Mouse (Mus musculus) stomach, postnatal 0 days (tissue): Measurements from ENCODE around the gene Hadhb. TPM values are rescaled to one million over a fixed set of nuclear protein-coding genes. Genes with fewer than 3 reads are reported as not detected.

Experiments used
- ATAC-seq: fragments of 200-750 bp; cut with Nextera tagmentation; 2 replicates; pipeline ENCODE4 v1.8.0; 2017; ENCODE audit not compliant: low FRiP score, low TSS enrichment
- DNase-seq: peaks from one replicate; pipeline ENCODE4 v3.0.0-alpha.2; 2016; ENCODE audit warnings: low spot score
- H3K27ac ChIP-seq: fragments of 300-500 bp; sonication (generic); replicated peaks from 2 replicates; pipeline ENCODE4 v1.5.1; 2014; ENCODE audit warnings: mild to moderate bottlenecking, control low read depth
- H3K27me3 ChIP-seq: fragments of 300-500 bp; sonication (generic); 2 replicates; pipeline ENCODE4 v1.6.1; 2014; ENCODE audit warnings: low read length; ENCODE audit not compliant: control insufficient read depth, insufficient read depth
- H3K36me3 ChIP-seq: fragments of 300-500 bp; sonication (generic); 2 replicates; pipeline ENCODE4 v1.6.1; 2014; ENCODE audit warnings: low read length, mixed read lengths; ENCODE audit not compliant: control insufficient read depth, insufficient read depth
- H3K4me1 ChIP-seq: fragments of 300-500 bp; sonication (generic); replicated peaks from 2 replicates; pipeline ENCODE4 v1.6.1; 2014; ENCODE audit warnings: antibody characterized with exemption; ENCODE audit not compliant: control insufficient read depth, insufficient read depth
- H3K4me2 ChIP-seq: fragments of 300-500 bp; sonication (generic); replicated peaks from 2 replicates; pipeline ENCODE4 v1.6.1; 2014; ENCODE audit warnings: low read depth, mild to moderate bottlenecking, control low read depth, moderate library complexity
- H3K4me3 ChIP-seq: fragments of 300-500 bp; sonication (generic); 2 replicates; pipeline ENCODE4 v1.5.1; 2014; ENCODE audit warnings: low read depth, low read length, control low read depth
- H3K9ac ChIP-seq: fragments of 300-500 bp; sonication (generic); 2 replicates; pipeline ENCODE4 v1.6.1; 2014; ENCODE audit warnings: mild to moderate bottlenecking, low read length, control low read depth, mixed read lengths
- H3K9me3 ChIP-seq: fragments of 300-500 bp; sonication (generic); 2 replicates; pipeline ENCODE4 v1.6.1; 2016; ENCODE audit warnings: low read length; ENCODE audit not compliant: control insufficient read depth
- CTCF ChIP-seq: IDR thresholded peaks from 2 replicates; pipeline ENCODE4 v1.5.1; 2016; ENCODE audit warnings: antibody characterized with exemption, low read depth, mild to moderate bottlenecking, moderate library complexity
- EP300 ChIP-seq: optimal IDR thresholded peaks from 2 replicates; pipeline ENCODE3; 2016; ENCODE audit warnings: antibody characterized with exemption
- WGBS: fragments of 180-500 bp; shearing (Covaris S2); extraction: QIAGEN DNeasy Blood & Tissue Kit; methylation state at CpG from one replicate; pipeline ENCODE4 v1.1.7; 2014; 5-methylcytosine and 5-hydroxymethylcytosine counted together
- microRNA counts: library from miRNA; unstranded; fragments of <30 nt; microRNA quantifications from one replicate; lab custom pipeline; 2015
- microRNA-seq: library from miRNA; unstranded; fragments of <30 nt; microRNA quantifications from one replicate; pipeline ENCODE4, GENCODE M21; 2016
- polyA plus RNA-seq: library from polyadenylated mRNA; unstranded; fragments of >200 nt; fragmentation: Nextera tagmentation; extraction: Ambion mirVana; gene quantifications from 2 replicates; pipeline ENCODE4 v1.2.1, GENCODE M21; 2015

The Hadhb gene
- polyA plus RNA-seq, 1 experiment from 2014 or later, result 350 TPM

GRCm38 (mm10) chr5:30222681-30223080, 67.6 kb downstream of the Hadhb start:
- Histone ChIP-seq H3K27me3 (no peaks in the 10 kb centered on the region), H3K4me3 (no peak overlapping the region), H3K4me2 (no peak overlapping the region), H3K9me3 (no peaks in the 10 kb centered on the region), H3K4me1 (no peaks in the 10 kb centered on the region), H3K36me3 (no peaks in the 10 kb centered on the region), H3K9ac (no peak overlapping the region), H3K27ac (no peak overlapping the region)
- DNase-seq (no peak), ATAC-seq (no peak)
- TF ChIP-seq EP300 (no peak), CTCF (no peak)
- 98% methylated on average over 8 of the region's 8 CpGs for WGBS

- Histone ChIP-seq H3K27me3 (no peaks in the 10 kb centered on the region), H3K27ac (no peak overlapping the region), H3K4me3 (no peak overlapping the region), H3K9ac (no peak overlapping the region), H3K36me3 (no peaks in the 10 kb centered on the region), H3K4me1 (peaks cover 3% of the 10 kb centered on the region; the same call in 1 of the 2 replicates), H3K9me3 (no peaks in the 10 kb centered on the region), H3K4me2 (no peak overlapping the region)
- DNase-seq (no peak), ATAC-seq (no peak)
- 80% methylated on average over 4 of the region's 4 CpGs for WGBS
- peak; percentile 70 for TF ChIP-seq CTCF
- TF ChIP-seq EP300, result no peak
Measured at GRCm38 (mm10) chr5:30230901-30231300, 75.9 kb downstream of the Hadhb start.

- TF ChIP-seq EP300 (no peak), CTCF (no peak)
- Histone ChIP-seq H3K4me3 (peak overlapping the region; percentile 82), H3K36me3 (no peaks in the 10 kb centered on the region), H3K27me3 (no peaks in the 10 kb centered on the region), H3K9ac (peak overlapping the region; percentile 57), H3K9me3 (no peaks in the 10 kb centered on the region), H3K4me1 (peaks cover 3% of the 10 kb centered on the region; the same call in 1 of the 2 replicates), H3K4me2 (peak overlapping the region; percentile 85), H3K27ac (peak overlapping the region; percentile 76; the same call in 1 of the 2 replicates)
- ATAC-seq (no peak), DNase-seq (no peak)
- 35% methylated on average over 16 of the region's 16 CpGs for WGBS
Measured at GRCm38 (mm10) chr5:30231891-30232270, 76.8 kb downstream of the Hadhb start.

GRCm38 (mm10) chr5:30232271-30232971, 77.4 kb downstream of the Hadhb start, which contains the start of gene Selenoi:
Selenoi (plus strand) TSS chr5:30232581.
- 5% methylated on average over 69 of the region's 71 CpGs for WGBS
- no peaks in the 10 kb centered on the region for H3K27me3 ChIP-seq
- H3K36me3 ChIP-seq, result no peaks in the 10 kb centered on the region
- no peaks in the 10 kb centered on the region for H3K9me3 ChIP-seq
- peak within 1 kb of the TSS; percentile 91 for H3K27ac ChIP-seq
- TF ChIP-seq EP300, result no peak
- DNase-seq, result peak; percentile 99
- ATAC-seq, result peak; percentile 99
- H3K4me1 ChIP-seq, result peaks cover 3% of the 10 kb centered on the region; the same call in 1 of the 2 replicates
- H3K9ac ChIP-seq, result peak within 1 kb of the TSS; percentile 85
- H3K4me3 ChIP-seq, result peak within 1 kb of the TSS; percentile 82
- peak within 1 kb of the TSS; percentile 85 for H3K4me2 ChIP-seq

DNA sequence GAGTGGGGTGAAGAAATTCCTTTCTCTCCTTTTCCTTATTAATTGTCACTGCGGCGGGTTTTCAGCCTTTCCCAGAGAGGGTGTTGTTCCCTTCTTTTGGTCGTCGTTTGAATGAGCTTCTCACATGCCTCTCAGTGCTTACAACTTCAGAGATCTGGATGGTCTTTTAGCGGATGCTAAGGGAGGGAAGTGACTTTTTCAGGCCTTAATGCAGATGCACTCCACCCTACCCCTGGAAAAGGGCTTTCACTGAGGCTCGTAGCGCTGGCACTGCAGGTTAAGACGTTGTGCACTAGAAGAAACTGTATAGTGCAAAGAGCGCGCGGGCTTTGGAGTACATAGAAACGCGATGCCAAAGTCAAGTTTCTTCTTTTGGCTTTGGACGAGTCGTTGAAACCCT, 78.0 kb downstream of the Hadhb start:
- Histone ChIP-seq H3K36me3 (no peaks in the 10 kb centered on the region), H3K4me3 (peak overlapping the region; percentile 82), H3K27ac (peak overlapping the region; percentile 91), H3K9ac (peak overlapping the region; percentile 85), H3K27me3 (no peaks in the 10 kb centered on the region), H3K4me1 (peaks cover 3% of the 10 kb centered on the region; the same call in 1 of the 2 replicates), H3K9me3 (no peaks in the 10 kb centered on the region), H3K4me2 (peak overlapping the region; percentile 85)
- under 1% methylated on average over 15 of the region's 15 CpGs for whole genome bisulfite sequencing
- DNase-seq (peak; percentile 39), ATAC-seq (no peak)
- no peak for TF ChIP-seq CTCF

DNA sequence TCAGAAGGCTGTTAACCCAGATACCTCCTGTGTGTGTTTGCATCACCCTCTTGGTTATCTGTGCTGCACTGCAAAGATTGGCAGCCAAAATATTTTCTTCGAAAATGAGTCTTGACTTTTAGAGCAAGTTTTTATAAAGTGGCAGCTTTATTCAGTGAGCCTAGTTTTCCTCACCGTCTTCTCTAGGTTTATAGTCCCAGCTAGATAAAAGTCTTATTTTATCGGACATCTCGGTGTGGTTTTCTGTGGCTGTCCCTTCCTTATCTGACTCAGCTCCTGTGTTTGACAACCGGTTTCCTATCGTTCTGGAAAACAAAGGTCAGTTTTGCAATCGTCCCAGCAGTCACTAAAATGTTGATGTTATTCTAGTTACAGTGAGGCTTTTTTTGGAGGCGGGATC, 78.9 kb downstream of the Hadhb start:
- no peaks in the 10 kb centered on the region for H3K9me3 ChIP-seq
- H3K4me2 ChIP-seq, result peak overlapping the region; percentile 85; the same call in 1 of the 2 replicates
- no peak for TF ChIP-seq EP300
- no peak for TF ChIP-seq CTCF
- peaks cover 3% of the 10 kb centered on the region; the same call in 1 of the 2 replicates for H3K4me1 ChIP-seq
- H3K4me3 ChIP-seq, result peak overlapping the region; percentile 82; the same call in 1 of the 2 replicates
- 37% methylated on average over 8 of the region's 8 CpGs for WGBS
- ATAC-seq (no peak), DNase-seq (no peak)
- no peaks in the 10 kb centered on the region for H3K36me3 ChIP-seq
- no peak overlapping the region for H3K27ac ChIP-seq
- H3K9ac ChIP-seq, result no peak overlapping the region
- H3K27me3 ChIP-seq, result no peaks in the 10 kb centered on the region

MicroRNAs within 50 kb of the gene (microRNA counts, 519-probe panel; counts per million panel counts)
- microRNA mmu-miR-1960 (lab: Ali Mortazavi, UCI), result not detected

Small RNA genes lying within 50 kb of the gene (microRNA-seq; reads per million reads assigned to microRNA genes)
- 0.96 reads per million for gene Mir1960

Other genes with a start within 250 kb of the Hadhb start
- gene Il6, start 142.1 kb upstream of the Hadhb start, polyA plus RNA-seq, result 0.10 and 0.16 TPM in 2 replicates
- gene Tyms, start 81.6 kb upstream of the Hadhb start, polyA plus RNA-seq, result 82.1 and 84.8 TPM in 2 replicates
- 0.10 and 0.12 TPM in 2 replicates for gene Garem2, start 50.1 kb upstream of the Hadhb start, polyA plus RNA-seq
- gene 3110082J24Rik, start 49.2 kb upstream of the Hadhb start, polyA plus RNA-seq, result not detected in 2 replicates
- 201 and 213 TPM in 2 replicates for gene Hadha, start 86 bp upstream of the Hadhb start, polyA plus RNA-seq
- gene Adgrf3, start 50.5 kb downstream of the Hadhb start, polyA plus RNA-seq, result 0.12 and 0.24 TPM in 2 replicates
- 25.5 and 26.7 TPM in 2 replicates for gene Selenoi, start 77.3 kb downstream of the Hadhb start, polyA plus RNA-seq
- 1.1 and 1.7 TPM in 2 replicates for gene Drc1, start 126.1 kb downstream of the Hadhb start, polyA plus RNA-seq